Mouse (Mus musculus) kidney, adult 2 months (tissue): ENCODE measurements at regions not wholly inside any gene's neighbourhood (a gene's known extent, or its start where the extent isn't known, plus 50 kb on each side); places are given as distances from the start of the nearest gene placed in this dataset.

Experiments used
- CTCF ChIP-seq: fragments of 200-500 bp; conservative IDR thresholded peaks from 2 replicates; pipeline ENCODE4 v1.5.1; 2011; ENCODE audit warnings: low read depth, mild to moderate bottlenecking, control low read depth, low read length, moderate library complexity, mixed read lengths; ENCODE audit not compliant: insufficient read depth, insufficient read length
- POLR2A ChIP-seq: fragments of 200-500 bp; IDR thresholded peaks from one replicate; pipeline ENCODE4 v1.6.1; 2011; ENCODE audit warnings: low read depth, low read length, control low read depth

DNA sequence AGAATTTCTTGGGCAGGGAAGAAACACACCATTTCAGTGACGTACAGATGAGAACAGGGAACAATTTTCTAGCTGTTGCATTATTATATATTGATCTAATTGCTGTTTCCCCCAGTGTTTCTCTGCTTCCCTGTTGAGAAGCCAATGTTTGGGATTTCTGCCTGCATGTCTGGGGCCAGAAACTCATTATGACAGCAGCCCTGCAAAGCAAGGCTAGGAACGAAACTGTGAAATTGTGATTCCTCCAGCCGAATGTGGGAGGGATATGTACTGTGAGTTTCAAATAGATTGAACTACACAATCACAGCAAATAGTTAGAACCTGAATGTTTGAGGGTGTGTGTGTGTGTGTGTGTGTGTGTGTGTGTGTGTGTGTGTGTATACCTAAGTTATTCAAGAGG is 339.2 kb downstream of the Nsun3 start:
- TF ChIP-seq CTCF (no peak), POLR2A (no peak)
